Mouse (Mus musculus): ENCODE measurements around the gene Hba-a2.
"Not testable (repeated sequence)": the region's sequence is repeated elsewhere in the genome, so short reads cannot be mapped to it uniquely, and the experiment has no call there.

Gene Hba-a2

GRCm38 (mm10) chr11:32283091-32283777 is 13.1 kb upstream of the Hba-a2 start, which contains the start of gene Hba-a1:
Gene Hba-a1 (plus strand): TSS chr11:32283511.
- DNase-seq (ENCODE audit: inconsistent ontology term): not testable (repeated sequence)

- DNase-seq (ENCODE audit: inconsistent ontology term): not testable (repeated sequence)
Observed at GRCm38 (mm10) chr11:32284582-32284981, 11.7 kb upstream of the Hba-a2 start.

- no peak for DNase-seq (ENCODE audit: inconsistent ontology term)
Observed at GRCm38 (mm10) chr11:32285031-32285775, 11.1 kb upstream of the Hba-a2 start.

DNA sequence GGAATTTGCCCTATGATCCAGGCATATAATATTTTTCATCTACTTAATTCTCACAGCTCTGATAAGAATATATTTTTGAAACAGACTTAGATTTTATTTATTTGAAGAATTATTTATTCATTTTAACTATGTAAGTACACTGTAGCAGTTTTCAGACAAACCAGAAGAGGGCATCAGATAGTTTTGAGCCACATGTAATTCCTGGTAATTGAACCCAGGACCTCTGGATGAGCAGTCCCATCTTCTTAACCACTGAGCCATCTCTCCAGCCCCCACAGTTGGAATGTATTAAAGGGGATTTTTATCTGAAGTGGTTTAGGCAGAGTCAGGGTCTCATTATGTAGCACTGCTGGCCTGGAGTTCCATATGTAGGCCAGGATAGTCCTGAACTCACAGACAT is 10.4 kb upstream of the Hba-a2 start:
- DNase-seq (ENCODE audit: inconsistent ontology term): not testable (repeated sequence)

DNA sequence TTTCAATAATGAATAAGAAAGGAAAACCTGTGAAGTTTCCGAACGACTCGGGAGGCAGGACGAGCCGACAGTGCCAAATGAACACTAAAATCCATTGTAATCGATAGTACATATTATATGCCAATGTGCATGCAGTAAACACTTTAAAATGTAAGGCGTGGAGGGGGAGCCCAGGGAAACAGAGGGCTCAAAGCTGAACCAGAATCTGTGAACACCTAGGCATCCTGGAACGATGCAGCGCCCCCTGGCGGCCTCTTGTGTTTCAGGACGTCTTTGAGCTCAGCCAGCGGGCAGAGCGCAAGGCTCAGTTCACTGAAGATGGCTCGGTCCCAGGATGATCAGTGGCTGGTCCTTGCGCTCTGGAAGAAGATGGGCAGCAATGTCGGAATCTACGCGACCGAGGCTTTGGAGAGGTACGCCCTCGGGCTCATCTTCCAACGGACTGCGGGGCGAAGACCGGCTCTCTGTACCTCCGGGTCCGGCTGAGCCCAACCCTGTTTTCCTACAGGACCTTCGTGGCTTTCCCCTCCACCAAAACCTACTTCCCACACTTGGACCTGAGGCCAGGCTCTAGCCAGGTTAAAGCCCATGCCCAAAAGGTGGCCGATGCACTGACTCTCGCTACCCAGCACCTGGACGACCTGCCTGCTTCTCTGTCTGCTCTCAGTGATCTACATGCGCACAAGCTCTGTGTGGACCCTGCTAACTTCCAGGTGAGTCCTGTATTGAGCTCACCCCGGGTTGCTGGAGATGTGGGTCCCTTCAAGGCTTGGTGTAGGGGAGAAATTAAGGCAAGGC is 9.4 kb upstream of the Hba-a2 start, which contains the start of gene Hbq1b:
Gene Hbq1b (plus strand): TSS at position 271 of the 798 bp plus-strand sequence.
- DNase-seq (ENCODE audit: inconsistent ontology term): peak; percentile 42

- no peak for DNase-seq (ENCODE audit: inconsistent ontology term)
Observed at GRCm38 (mm10) chr11:32287493-32287825, 8.8 kb upstream of the Hba-a2 start.

DNA sequence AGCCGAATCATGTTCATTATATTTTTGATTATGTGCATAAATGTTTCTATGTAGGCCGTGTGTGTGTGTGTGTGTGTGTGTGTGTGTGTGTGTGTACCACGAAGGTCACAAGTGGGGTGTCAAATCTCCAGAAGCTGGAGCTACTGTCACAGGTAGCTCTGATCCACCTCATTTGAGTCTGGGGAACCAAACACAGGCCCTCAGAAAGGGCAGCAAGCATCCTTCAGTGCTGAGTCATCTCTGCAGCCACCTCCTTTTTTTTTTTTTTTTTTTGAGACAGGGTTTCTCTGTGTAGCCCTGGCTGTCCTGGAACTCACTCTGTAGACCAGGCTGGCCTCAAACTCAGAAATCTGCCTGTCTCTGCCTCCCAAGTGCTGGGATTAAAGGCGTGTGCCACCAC is 3.5 kb upstream of the Hba-a2 start:
- not testable (repeated sequence) for DNase-seq (ENCODE audit: inconsistent ontology term)

DNA sequence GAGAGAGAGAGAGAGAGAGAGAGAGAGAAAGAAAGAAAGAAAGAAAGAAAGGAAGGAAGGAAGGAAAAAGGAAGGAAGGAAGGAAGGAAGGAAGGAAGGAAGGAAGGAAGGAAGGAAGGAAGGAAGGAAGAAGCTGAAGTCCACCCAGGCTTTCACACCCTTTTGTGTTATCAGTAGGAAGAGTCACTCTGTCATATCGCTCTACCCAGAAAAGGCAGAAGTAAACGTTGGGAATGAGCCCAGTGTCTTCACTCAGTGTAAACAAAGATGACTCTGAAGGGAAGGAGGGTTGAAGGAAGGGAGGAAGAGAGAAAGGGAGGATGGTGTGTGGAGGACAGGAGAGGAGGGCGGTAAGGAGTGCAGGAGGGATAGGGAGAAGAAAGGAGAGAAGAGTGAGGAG is 2.8 kb upstream of the Hba-a2 start:
- not testable (repeated sequence) for DNase-seq (ENCODE audit: inconsistent ontology term)

- DNase-seq (ENCODE audit: inconsistent ontology term): not testable (repeated sequence)
Observed at GRCm38 (mm10) chr11:32297417-32297816, 1.1 kb downstream of the Hba-a2 start.

DNA sequence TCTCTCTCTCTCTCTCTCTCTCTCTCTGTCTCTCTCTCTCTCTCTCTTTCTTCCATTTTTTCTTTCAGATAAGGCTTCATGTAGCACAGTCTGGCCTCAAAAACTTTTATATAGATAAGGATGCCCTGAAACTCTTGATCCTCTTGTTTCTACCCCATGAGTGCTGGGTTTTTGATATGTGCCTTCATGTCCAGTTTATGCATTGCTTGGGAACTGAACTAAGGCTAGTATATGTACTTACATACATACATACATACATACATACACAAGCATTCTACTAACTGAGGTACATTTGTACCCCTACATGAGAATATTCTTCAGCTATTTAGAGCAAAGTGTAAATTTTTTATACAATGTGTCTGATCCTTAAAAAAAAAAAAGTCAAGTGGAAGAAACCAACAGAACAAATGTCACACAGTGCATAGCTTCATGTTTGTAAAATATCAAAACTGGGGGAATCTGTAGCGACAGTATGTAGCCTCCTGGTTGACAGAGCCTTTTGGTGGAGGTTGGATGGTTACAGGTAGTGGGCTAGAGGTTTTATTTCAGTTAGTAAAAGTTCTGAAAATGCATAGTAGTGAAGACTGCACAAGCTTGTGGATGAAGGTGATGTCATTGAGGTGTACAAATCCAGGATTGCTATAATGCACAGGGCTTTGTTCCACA is 1.7 kb downstream of the Hba-a2 start:
- DNase-seq (ENCODE audit: inconsistent ontology term): no peak

GRCm38 (mm10) chr11:32298532-32298918 is 2.2 kb downstream of the Hba-a2 start:
- no peak for DNase-seq (ENCODE audit: inconsistent ontology term)

GRCm38 (mm10) chr11:32299865-32300264 is 3.6 kb downstream of the Hba-a2 start, which contains the start of gene Hbq1a:
Gene Hbq1a (plus strand): TSS chr11:32300069.
- peak; percentile 33 for DNase-seq (ENCODE audit: inconsistent ontology term)

GRCm38 (mm10) chr11:32300279-32301267 is 4.3 kb downstream of the Hba-a2 start:
- no peak for DNase-seq (ENCODE audit: inconsistent ontology term)

DNA sequence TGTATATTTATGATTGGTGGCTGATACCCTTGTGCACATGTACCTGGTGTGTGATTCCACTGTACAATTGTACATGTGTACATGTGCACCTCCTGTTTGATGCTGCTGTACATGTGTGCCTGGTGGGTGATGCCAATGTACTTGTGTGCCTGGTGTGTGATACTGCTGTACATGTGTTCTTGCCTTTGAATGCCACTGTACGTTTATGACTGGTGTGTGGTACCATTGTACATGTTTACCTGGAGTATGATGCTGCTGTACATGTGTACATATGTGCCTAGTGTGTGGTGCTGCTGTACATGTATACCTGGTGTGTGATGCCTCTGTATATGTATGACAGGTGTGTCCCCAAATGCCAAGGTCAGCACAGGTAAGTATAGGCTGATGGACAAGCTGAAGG is 5.2 kb downstream of the Hba-a2 start:
- DNase-seq (ENCODE audit: inconsistent ontology term): no peak

DNA sequence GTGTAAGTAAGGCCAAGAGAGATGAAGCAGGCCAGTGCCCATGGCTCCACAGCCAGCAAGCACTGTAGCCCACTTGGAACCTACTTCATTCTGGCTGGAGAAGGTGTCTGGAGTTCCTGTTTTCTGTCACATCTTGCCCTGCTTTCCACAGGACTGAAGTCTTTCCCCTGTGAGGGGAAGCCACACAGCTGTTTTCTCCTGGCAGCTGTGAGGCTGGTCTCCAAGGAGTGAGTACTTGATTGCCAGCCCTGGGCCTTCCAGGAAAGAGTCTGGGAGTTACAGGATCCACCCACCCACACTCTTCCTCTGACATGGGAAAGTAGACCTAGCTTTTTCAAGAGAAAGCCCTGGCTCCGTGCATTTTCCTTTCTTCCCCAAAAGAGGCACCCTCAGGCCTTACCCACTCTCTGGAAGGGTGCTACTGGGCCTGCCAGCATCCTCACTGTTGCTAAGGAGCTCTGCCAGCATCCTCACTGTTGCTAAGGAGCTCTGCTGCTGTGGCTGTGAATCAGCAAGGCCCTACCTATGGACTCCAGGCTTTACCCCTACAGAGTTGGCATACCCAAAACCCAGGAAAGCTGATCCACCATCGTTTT is 6.6 kb downstream of the Hba-a2 start:
- DNase-seq (ENCODE audit: inconsistent ontology term): no peak

GRCm38 (mm10) chr11:32303455-32303854 is 7.2 kb downstream of the Hba-a2 start:
- DNase-seq (ENCODE audit: inconsistent ontology term): no peak

- no peak for DNase-seq (ENCODE audit: inconsistent ontology term)
Observed at GRCm38 (mm10) chr11:32307006-32307405, 10.7 kb downstream of the Hba-a2 start.

- no peak for DNase-seq (ENCODE audit: inconsistent ontology term)
Observed at GRCm38 (mm10) chr11:32309446-32309845, 13.2 kb downstream of the Hba-a2 start.

GRCm38 (mm10) chr11:32309928-32310327 is 13.6 kb downstream of the Hba-a2 start:
- no peak for DNase-seq (ENCODE audit: inconsistent ontology term)

DNA sequence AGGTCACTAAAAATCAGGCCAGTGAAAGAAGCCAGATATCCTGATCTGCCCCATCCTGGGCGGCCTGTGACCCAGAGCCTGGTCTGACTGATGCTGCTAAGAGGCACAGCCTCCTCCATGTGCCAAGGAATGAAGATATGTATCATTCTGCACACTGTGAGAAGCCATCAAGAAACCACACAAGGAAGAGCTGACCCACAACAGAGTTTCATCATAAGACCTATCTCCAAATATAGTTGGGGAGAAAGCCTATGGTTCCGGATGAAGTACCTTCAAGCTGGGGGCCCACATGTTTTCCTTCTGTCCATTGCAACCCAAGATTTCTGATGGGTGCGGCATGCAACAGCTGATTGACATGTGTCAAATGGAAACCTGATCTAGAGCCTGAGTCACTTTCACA is 19.7 kb downstream of the Hba-a2 start:
- DNase-seq (ENCODE audit: inconsistent ontology term): no peak

All from Muller cell, postnatal 12 days (primary cell).